Mouse (Mus musculus): ENCODE data around the gene Ptbp3. TPM values are rescaled to one million over a fixed set of nuclear protein-coding genes. Genes with fewer than 3 reads are reported as not detected.
A peak's percentile ranks its signal among the peaks of the same experiment; 100 is the strongest.

The Ptbp3 gene
- total RNA-seq, 2 experiments from 2014 or later: 31.3 to 34.4 TPM

GRCm38 (mm10) chr4:59439041-59439440 is 110.1 kb downstream of the Ptbp3 start:
- no peak for DNase-seq (ENCODE audit: low spot score in 2 of 2)

DNA sequence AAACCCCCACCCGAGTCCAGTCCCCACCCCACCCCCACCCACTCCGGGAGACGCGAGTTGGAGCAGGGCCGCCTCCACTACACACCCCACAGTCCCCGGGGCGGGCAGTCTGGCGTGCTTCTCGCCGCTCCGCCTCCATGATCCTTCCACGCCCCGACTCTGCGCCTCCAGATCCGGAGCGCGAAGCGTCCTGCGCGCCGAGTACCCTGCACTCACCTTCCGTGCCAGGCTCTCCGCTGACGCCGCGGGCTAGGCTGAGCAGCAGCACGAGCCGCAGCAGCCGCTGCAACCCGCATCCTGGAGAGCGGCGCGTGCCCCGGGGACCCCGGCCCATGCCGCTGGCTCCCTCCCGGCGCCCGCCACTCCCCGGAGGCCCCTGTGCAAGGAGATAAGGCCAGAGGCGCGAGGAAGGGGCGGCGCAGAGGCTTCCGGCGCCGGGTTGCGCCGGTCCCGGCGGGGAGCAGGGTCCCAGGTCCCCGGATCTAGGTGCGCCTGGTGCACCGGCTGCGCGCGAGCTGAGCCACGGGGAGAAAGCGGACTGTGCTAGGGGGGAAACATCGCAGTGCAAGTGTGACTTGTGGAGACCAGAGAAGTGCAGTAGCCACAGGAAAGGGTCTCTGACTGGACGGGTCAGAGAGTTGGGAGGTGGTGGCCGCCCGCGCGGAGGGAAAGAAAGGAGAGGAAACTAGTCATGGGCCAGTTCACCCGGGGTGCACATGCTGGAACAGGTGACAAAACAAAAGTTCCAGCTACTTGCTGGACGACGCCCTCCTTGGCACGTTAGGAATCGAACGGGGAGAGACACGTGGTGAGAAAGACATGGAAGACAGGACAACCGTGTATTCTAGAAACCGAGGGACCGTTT is 110.9 kb downstream of the Ptbp3 start, which contains the start of gene Susd1:
TSS of gene Susd1 (minus strand) at position 644 of the 865 bp plus-strand sequence.
- peak; percentile 57 to 74 for DNase-seq (ENCODE audit: low spot score in 2 of 2)

DNA sequence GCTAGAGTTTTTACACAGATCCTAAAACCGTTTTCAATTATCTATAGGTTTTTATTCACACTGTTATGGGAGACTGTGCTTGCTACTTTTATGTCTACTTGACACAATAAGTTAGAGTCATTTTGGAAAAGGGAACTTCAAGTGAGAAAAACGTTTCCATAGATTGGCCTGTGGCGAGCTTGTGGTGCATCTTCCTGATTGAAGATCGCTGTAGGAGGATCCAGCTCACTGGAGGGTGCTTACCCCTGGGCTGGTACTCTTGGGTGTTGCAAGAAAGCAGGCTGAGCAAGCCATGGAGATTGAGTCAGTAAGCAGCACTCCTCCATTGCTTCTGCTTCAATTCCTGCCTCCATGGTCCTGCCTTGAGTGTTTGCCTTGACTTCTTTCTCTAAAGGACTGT is 113.2 kb downstream of the Ptbp3 start:
- DNase-seq (ENCODE audit: low spot score in 2 of 2): no peak

GRCm38 (mm10) chr4:59434039-59434438 is 115.1 kb downstream of the Ptbp3 start:
- DNase-seq (ENCODE audit: low spot score in 2 of 2): no peak

DNA sequence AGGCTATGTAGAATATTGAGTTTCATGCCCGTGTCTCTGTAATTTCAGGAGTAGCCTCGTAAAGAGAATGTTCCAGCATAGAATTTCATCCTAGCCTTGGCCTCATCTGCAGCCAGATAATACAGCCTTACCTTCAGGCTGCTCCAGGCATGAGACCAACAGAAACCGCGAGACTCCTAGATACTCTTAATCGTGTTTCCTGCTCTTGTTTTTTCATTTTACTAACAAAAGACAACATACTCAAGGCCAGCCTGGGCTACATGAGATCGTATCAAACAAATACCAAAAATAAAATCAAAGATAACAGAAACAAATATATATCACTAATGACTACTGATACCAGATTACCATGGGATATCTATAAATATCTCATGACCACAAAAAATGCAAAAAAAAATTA is 120.0 kb downstream of the Ptbp3 start:
- DNase-seq (ENCODE audit: low spot score in 2 of 2): no peak

DNA sequence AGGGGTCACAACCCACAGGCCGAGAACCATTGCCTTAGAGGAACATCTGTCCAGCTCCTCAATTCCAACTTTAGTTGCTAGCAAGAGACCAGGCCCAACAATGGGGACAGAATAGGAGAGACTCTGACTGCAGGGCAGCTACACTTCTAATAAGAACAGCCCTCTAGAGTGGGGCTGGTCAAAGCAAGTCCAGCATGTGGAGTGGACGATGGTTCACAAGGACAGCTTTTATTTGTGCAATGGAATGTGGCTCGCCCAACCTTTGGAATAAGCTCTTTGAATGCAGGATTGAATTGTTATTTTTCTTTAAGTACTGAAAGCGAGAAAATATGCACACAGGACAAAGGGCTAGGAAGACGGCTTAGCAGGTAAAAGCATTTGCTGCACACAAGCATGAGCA is 122.7 kb downstream of the Ptbp3 start:
- no peak for DNase-seq (ENCODE audit: low spot score in 2 of 2)

GRCm38 (mm10) chr4:59422808-59423207 is 126.4 kb downstream of the Ptbp3 start:
- DNase-seq (ENCODE audit: low spot score in 2 of 2): no peak

- no peak for DNase-seq (ENCODE audit: low spot score in 2 of 2)
Measured at GRCm38 (mm10) chr4:59422025-59422783, 127.0 kb downstream of the Ptbp3 start.

Other genes starting within 250 kb of the Ptbp3 start
- 1 to 10 TPM; 6.1 to 7.3 TPM for gene Susd1, start 110.7 kb downstream of the Ptbp3 start, total RNA-seq (2021)
- 10 to 100 TPM; 25.7 to 28.1 TPM for gene Hsdl2, start 32.2 kb upstream of the Ptbp3 start, total RNA-seq (2021)
- 10 to 100 TPM; 11.6 to 13.1 TPM for gene E130308A19Rik, start 76.8 kb upstream of the Ptbp3 start, total RNA-seq (2021)